Mouse (Mus musculus): ENCODE results near the gene Slc25a22. TPM values are rescaled to one million over a fixed set of nuclear protein-coding genes. Genes with fewer than 3 reads are reported as not detected.

The Slc25a22 gene
- total and polyA plus RNA-seq, 2 experiments from 2014 or later: 121 to 148 TPM

DNA sequence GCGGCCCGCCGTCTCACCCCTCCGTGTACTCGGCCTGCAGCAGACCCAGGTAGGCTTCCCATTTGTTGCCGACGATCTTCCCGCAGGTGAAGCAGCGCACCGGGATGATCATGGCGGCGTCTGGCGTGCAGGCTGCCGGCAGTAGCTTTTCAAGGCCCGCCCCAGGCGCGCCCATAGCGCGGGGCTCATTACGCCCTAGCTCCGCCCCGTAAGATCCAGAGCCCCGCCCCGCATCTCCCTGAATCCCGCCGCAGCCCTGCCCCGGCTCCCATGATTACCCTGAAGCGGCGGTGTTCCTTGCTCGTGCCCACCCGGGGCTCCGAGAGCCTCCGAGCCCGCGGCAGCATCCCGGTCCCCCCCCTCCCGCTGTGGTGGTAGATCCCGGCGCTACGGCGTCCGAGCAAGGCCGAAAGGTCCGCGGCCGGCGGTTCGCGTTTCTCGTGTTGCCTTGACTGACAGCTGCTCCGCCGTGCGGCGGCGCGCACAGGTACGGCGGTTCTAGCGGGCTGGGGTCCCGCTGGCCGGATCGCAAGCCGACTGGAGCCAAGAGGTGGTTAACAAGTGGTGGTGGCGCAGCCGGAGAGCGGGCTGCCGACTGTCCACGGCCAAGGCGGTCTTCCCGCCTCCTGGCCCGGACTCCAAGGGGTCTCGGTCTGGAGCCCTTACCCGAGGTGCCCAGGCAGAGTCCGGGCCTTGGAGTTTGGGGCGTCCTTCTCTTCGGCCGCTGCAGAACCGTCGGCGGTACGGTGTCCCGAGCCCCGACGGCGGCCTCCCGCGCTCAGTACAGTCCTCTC is 37.5 kb upstream of the Slc25a22 start, which contains the start of the genes Polr2l and Tspan4:
Polr2l (minus strand) TSS at position 122 of the 794 bp plus-strand sequence.
Tspan4 (plus strand) TSS at position 230 of the 794 bp plus-strand sequence.
- ATAC-seq (ENCODE audit: low FRiP score) (peak; percentile 85), DNase-seq (ENCODE audit: low spot score) (peak; percentile 89)
- H3K27ac ChIP-seq (ENCODE audit: low read depth, low read length): peak within 1 kb of the TSS; percentile 82
- peak within 1 kb of the TSS; percentile 74 for H3K4me3 ChIP-seq (ENCODE audit: low read depth, low read length)
- peaks cover 6% of the 10 kb centered on the region for H3K4me1 ChIP-seq (ENCODE audit: insufficient read depth, low read length)
- H3K9me3 ChIP-seq (ENCODE audit: low read length): no peaks in the 10 kb centered on the region
- TF ChIP-seq CTCF (IDR thresholded peaks at IDR 0.05): peak; percentile 40
- peak within 1 kb of the TSS; percentile 93 for H3K4me2 ChIP-seq (ENCODE audit: low read depth, low read length, poor library complexity, severe bottlenecking)
- peaks cover 19% of the 10 kb centered on the region for H3K36me3 ChIP-seq (ENCODE audit: insufficient read depth, low read length)
- peak within 1 kb of the TSS; percentile 87 for H3K9ac ChIP-seq (replicated peaks; ENCODE audit: low read length, poor library complexity, severe bottlenecking)
- WGBS: under 1% methylated on average over 87 of the region's 87 CpGs
- H3K27me3 ChIP-seq (ENCODE audit: insufficient read depth, low read length): peaks cover 12% of the 10 kb centered on the region

DNA sequence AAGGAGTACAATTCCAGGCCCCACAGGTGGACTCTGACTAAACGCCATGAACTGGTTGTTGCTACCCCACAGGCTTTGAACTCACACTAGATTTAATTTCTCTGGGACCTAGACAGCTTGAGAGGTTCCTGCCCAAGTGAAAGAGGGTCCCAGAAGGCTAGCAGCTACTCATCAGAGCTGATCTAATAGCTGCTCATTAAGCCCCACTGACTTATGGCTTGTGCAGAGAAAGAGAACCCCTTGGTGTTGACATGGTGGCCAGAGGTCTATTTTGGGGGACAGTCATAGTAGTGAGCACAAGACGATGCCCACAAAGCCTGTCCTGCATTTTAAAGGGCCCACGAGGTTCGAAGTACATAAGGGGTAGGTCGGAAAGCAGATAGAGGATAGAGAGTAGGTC is 36.5 kb upstream of the Slc25a22 start:
- Histone ChIP-seq H3K4me2 (ENCODE audit: low read depth, low read length, poor library complexity, severe bottlenecking) (peak overlapping the region; percentile 93), H3K4me1 (ENCODE audit: insufficient read depth, low read length) (peaks cover 11% of the 10 kb centered on the region), H3K9ac (replicated peaks; ENCODE audit: low read length, poor library complexity, severe bottlenecking) (peak overlapping the region; percentile 87), H3K27ac (ENCODE audit: low read depth, low read length) (no peak overlapping the region), H3K36me3 (ENCODE audit: insufficient read depth, low read length) (peaks cover 22% of the 10 kb centered on the region), H3K27me3 (ENCODE audit: insufficient read depth, low read length) (peaks cover 12% of the 10 kb centered on the region), H3K4me3 (ENCODE audit: low read depth, low read length) (peak overlapping the region; percentile 74), H3K9me3 (ENCODE audit: low read length) (no peaks in the 10 kb centered on the region)
- ATAC-seq (ENCODE audit: low FRiP score) (no peak), DNase-seq (ENCODE audit: low spot score) (no peak)
- no peak for TF ChIP-seq CTCF (IDR thresholded peaks at IDR 0.05)
- 12% methylated on average over 5 of the region's 5 CpGs for WGBS

DNA sequence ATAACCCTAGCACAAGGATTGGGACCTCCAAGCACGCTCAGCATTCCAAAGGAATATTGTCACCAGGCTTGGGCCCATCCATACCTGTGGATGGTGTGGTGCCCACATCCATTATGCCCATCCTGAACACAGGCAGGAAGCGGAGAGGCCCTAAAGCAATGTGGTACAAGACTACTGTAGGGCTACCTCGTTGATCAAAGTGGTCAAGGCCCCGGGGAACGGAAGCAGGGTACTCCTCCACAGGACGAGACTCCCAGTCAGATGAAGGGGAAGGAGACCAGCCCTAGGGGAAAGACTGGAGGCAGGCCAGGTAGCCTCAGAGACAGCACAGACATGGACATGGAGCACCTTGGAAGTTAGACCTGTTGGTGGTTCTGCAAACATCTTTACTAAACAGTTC is 35.1 kb upstream of the Slc25a22 start:
- no peak overlapping the region for H3K27ac ChIP-seq (ENCODE audit: low read depth, low read length)
- no peak overlapping the region for H3K4me3 ChIP-seq (ENCODE audit: low read depth, low read length)
- peaks cover 24% of the 10 kb centered on the region for H3K4me1 ChIP-seq (ENCODE audit: insufficient read depth, low read length)
- no peaks in the 10 kb centered on the region for H3K9me3 ChIP-seq (ENCODE audit: low read length)
- peaks cover 22% of the 10 kb centered on the region for H3K36me3 ChIP-seq (ENCODE audit: insufficient read depth, low read length)
- ATAC-seq (ENCODE audit: low FRiP score) (no peak), DNase-seq (ENCODE audit: low spot score) (no peak)
- no peak overlapping the region for H3K4me2 ChIP-seq (ENCODE audit: low read depth, low read length, poor library complexity, severe bottlenecking)
- TF ChIP-seq CTCF (IDR thresholded peaks at IDR 0.05): no peak
- H3K27me3 ChIP-seq (ENCODE audit: insufficient read depth, low read length): peaks cover 12% of the 10 kb centered on the region
- no peak overlapping the region for H3K9ac ChIP-seq (replicated peaks; ENCODE audit: low read length, poor library complexity, severe bottlenecking)
- WGBS: 95% methylated on average over 6 of the region's 6 CpGs

DNA sequence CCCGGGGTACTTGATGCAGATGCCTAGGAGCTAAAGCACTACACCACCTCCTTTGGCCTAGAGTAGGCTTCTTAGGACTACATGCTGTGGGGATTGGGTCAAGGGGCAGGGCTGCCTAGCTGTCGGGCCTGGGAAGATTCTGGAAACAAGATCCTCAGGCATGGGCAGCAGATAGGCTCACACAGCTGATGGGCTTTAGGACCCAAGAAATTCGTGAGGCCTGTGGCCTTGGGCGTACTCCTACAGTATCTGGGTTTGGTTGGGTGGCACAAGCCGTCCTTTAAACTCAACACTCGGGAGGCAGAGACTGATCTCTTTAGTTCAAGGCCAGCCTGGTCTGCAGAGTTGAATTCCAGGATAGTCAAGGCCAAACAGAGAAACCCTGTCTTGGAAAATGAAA is 34.5 kb upstream of the Slc25a22 start:
- ATAC-seq (ENCODE audit: low FRiP score) (no peak), DNase-seq (ENCODE audit: low spot score) (no peak)
- Histone ChIP-seq H3K4me1 (ENCODE audit: insufficient read depth, low read length) (peaks cover 27% of the 10 kb centered on the region), H3K27me3 (ENCODE audit: insufficient read depth, low read length) (peaks cover 9% of the 10 kb centered on the region), H3K4me3 (ENCODE audit: low read depth, low read length) (no peak overlapping the region), H3K9ac (replicated peaks; ENCODE audit: low read length, poor library complexity, severe bottlenecking) (no peak overlapping the region), H3K4me2 (ENCODE audit: low read depth, low read length, poor library complexity, severe bottlenecking) (no peak overlapping the region), H3K9me3 (ENCODE audit: low read length) (no peaks in the 10 kb centered on the region), H3K36me3 (ENCODE audit: insufficient read depth, low read length) (peaks cover 22% of the 10 kb centered on the region), H3K27ac (ENCODE audit: low read depth, low read length) (no peak overlapping the region)
- TF ChIP-seq CTCF (IDR thresholded peaks at IDR 0.05): no peak
- WGBS: 88% methylated on average over 6 of the region's 6 CpGs

DNA sequence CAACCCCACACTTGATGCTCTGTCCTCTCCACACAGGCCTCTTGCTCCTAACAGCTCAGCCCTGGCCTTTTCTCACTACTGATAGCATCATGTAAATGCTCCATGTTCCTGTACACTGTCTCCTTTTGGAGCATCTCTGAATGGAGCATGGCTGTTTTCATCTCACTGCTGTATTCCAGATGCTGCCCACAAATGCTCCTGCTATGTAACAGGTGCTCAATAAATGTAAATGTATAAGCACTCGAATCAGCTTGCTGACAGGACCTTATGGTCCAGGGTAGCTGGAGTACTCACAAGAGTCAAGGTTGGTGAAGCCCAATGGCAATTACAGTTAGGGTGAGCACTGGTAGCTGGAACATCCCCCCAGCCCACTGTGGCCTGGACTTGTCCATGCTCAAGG is 33.5 kb upstream of the Slc25a22 start:
- peaks cover 22% of the 10 kb centered on the region for H3K36me3 ChIP-seq (ENCODE audit: insufficient read depth, low read length)
- WGBS: 89% methylated on average over 1 of the region's 1 CpGs
- peaks cover 6% of the 10 kb centered on the region; the same call in 1 of the 2 replicates for H3K27me3 ChIP-seq (ENCODE audit: insufficient read depth, low read length)
- H3K27ac ChIP-seq (ENCODE audit: low read depth, low read length): no peak overlapping the region
- ATAC-seq (ENCODE audit: low FRiP score): no peak
- no peak for DNase-seq (ENCODE audit: low spot score)
- H3K9ac ChIP-seq (replicated peaks; ENCODE audit: low read length, poor library complexity, severe bottlenecking): no peak overlapping the region
- no peak overlapping the region for H3K4me2 ChIP-seq (ENCODE audit: low read depth, low read length, poor library complexity, severe bottlenecking)
- no peak overlapping the region for H3K4me3 ChIP-seq (ENCODE audit: low read depth, low read length)
- TF ChIP-seq CTCF (IDR thresholded peaks at IDR 0.05): no peak
- H3K4me1 ChIP-seq (ENCODE audit: insufficient read depth, low read length): peaks cover 28% of the 10 kb centered on the region
- H3K9me3 ChIP-seq (ENCODE audit: low read length): no peaks in the 10 kb centered on the region

DNA sequence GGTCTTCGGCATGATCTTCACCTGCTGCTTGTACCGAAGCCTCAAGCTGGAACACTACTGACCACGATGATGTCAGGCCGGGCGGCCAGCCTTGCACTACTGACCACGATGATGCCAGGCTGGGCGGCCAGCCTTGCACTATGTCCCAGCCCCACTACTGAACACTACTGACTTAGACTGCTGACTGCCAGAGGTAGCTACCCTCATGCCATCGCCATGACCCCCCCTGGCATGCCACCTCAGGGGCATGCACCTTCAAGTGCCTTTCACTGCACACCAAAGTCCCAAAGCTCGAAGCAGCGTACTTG is 32.9 kb upstream of the Slc25a22 start:
- Histone ChIP-seq H3K9ac (replicated peaks; ENCODE audit: low read length, poor library complexity, severe bottlenecking) (no peak overlapping the region), H3K4me1 (ENCODE audit: insufficient read depth, low read length) (peaks cover 28% of the 10 kb centered on the region), H3K27me3 (ENCODE audit: insufficient read depth, low read length) (peaks cover 4% of the 10 kb centered on the region; the same call in 1 of the 2 replicates), H3K36me3 (ENCODE audit: insufficient read depth, low read length) (peaks cover 22% of the 10 kb centered on the region), H3K4me3 (ENCODE audit: low read depth, low read length) (no peak overlapping the region), H3K4me2 (ENCODE audit: low read depth, low read length, poor library complexity, severe bottlenecking) (no peak overlapping the region), H3K27ac (ENCODE audit: low read depth, low read length) (no peak overlapping the region), H3K9me3 (ENCODE audit: low read length) (no peaks in the 10 kb centered on the region)
- WGBS: 93% methylated on average over 10 of the region's 10 CpGs
- ATAC-seq (ENCODE audit: low FRiP score) (no peak), DNase-seq (ENCODE audit: low spot score) (no peak)
- TF ChIP-seq CTCF (IDR thresholded peaks at IDR 0.05): no peak

Data from midbrain, postnatal 0 days (tissue).